Mouse (Mus musculus): ENCODE data around the gene Agrp.

- TF ChIP-seq ZNF384 (IDR thresholded peaks at IDR 0.05; ENCODE audit: low read depth, low read length) (no peak), MAFK (IDR thresholded peaks at IDR 0.05; ENCODE audit: borderline replicate concordance, low read depth, low read length) (no peak), CTCF (IDR thresholded peaks at IDR 0.05 in 2 of 3, conservative IDR thresholded peaks at IDR 0.05 in 1 of 3; ENCODE audit: control insufficient read depth in 1 of 3, insufficient read depth in 1 of 3, low read depth in 2 of 3, low read length in 3 of 3, poor library complexity in 1 of 3, severe bottlenecking in 1 of 3) (no peak), MEF2A (IDR thresholded peaks at IDR 0.05; ENCODE audit: extremely low read depth, insufficient replicate concordance, low read depth, low read length, poor library complexity, severe bottlenecking) (no peak), MYC (IDR thresholded peaks at IDR 0.05; ENCODE audit: low read depth, low read length) (no peak), GATA1 (IDR thresholded peaks at IDR 0.05; ENCODE audit: low read depth, low read length) (no peak)
Measured at GRCm38 (mm10) chr8:105607062-105607461, 30.1 kb downstream of the Agrp start.

All from MEL (cell line).